Mouse (Mus musculus): Measurements from ENCODE around the gene Pitpnm3. TPM values are rescaled to one million over a fixed set of nuclear protein-coding genes. Genes with fewer than 3 reads are reported as not detected.

The Pitpnm3 gene
- polyA plus RNA-seq, 1 experiment from 2014 or later: 0.63 TPM

GRCm38 (mm10) chr11:72133075-72133474 lies 2.5 kb downstream of the Pitpnm3 start:
- Histone ChIP-seq H3K9me3 (replicated peaks) (no peaks in the 10 kb centered on the region), H3K27ac (no peak overlapping the region), H3K9ac (no peak overlapping the region), H3K4me1 (peaks cover 35% of the 10 kb centered on the region), H3K36me3 (ENCODE audit: poor library complexity, severe bottlenecking) (no peaks in the 10 kb centered on the region), H3K4me3 (no peak overlapping the region), H3K27me3 (peaks cover 73% of the 10 kb centered on the region), H3K4me2 (no peak overlapping the region)
- 73% methylated on average over 10 of the region's 10 CpGs for WGBS
- ATAC-seq: no peak

- Histone ChIP-seq H3K4me2 (no peak overlapping the region), H3K9ac (no peak overlapping the region), H3K9me3 (replicated peaks) (no peaks in the 10 kb centered on the region), H3K4me1 (peaks cover 35% of the 10 kb centered on the region), H3K27me3 (peaks cover 65% of the 10 kb centered on the region), H3K27ac (no peak overlapping the region), H3K4me3 (no peak overlapping the region), H3K36me3 (ENCODE audit: poor library complexity, severe bottlenecking) (no peaks in the 10 kb centered on the region)
- no peak for ATAC-seq
- 18% methylated on average over 3 of the region's 3 CpGs for WGBS
Observed at GRCm38 (mm10) chr11:72132266-72132665, 3.3 kb downstream of the Pitpnm3 start.

- Histone ChIP-seq H3K27me3 (peaks cover 59% of the 10 kb centered on the region), H3K27ac (no peak overlapping the region), H3K9ac (no peak overlapping the region), H3K4me2 (no peak overlapping the region), H3K4me3 (no peak overlapping the region), H3K36me3 (ENCODE audit: poor library complexity, severe bottlenecking) (no peaks in the 10 kb centered on the region), H3K4me1 (peaks cover 35% of the 10 kb centered on the region), H3K9me3 (replicated peaks) (no peaks in the 10 kb centered on the region)
- ATAC-seq: no peak
- WGBS: 90% methylated on average over 1 of the region's 1 CpGs
Observed at GRCm38 (mm10) chr11:72131697-72132096, 3.9 kb downstream of the Pitpnm3 start.

- Histone ChIP-seq H3K4me2 (no peak overlapping the region), H3K9ac (no peak overlapping the region), H3K4me3 (no peak overlapping the region), H3K36me3 (ENCODE audit: poor library complexity, severe bottlenecking) (no peaks in the 10 kb centered on the region), H3K9me3 (replicated peaks) (no peaks in the 10 kb centered on the region), H3K27me3 (peaks cover 51% of the 10 kb centered on the region), H3K4me1 (peaks cover 31% of the 10 kb centered on the region), H3K27ac (no peak overlapping the region)
- 74% methylated on average over 3 of the region's 3 CpGs for whole genome bisulfite sequencing
- ATAC-seq: no peak
Observed at GRCm38 (mm10) chr11:72130905-72131304, 4.7 kb downstream of the Pitpnm3 start.

- H3K36me3 ChIP-seq (ENCODE audit: poor library complexity, severe bottlenecking): no peaks in the 10 kb centered on the region
- no peak overlapping the region for H3K4me2 ChIP-seq
- H3K9me3 ChIP-seq (replicated peaks): no peaks in the 10 kb centered on the region
- peaks cover 28% of the 10 kb centered on the region for H3K4me1 ChIP-seq
- no peak overlapping the region for H3K9ac ChIP-seq
- H3K27me3 ChIP-seq: peaks cover 50% of the 10 kb centered on the region
- 62% methylated on average over 3 of the region's 3 CpGs for WGBS
- no peak overlapping the region for H3K27ac ChIP-seq
- ATAC-seq: no peak
- H3K4me3 ChIP-seq: no peak overlapping the region
Observed at GRCm38 (mm10) chr11:72130472-72130871, 5.1 kb downstream of the Pitpnm3 start.

- 12% methylated on average over 11 of the region's 11 CpGs for WGBS
- Histone ChIP-seq H3K36me3 (ENCODE audit: poor library complexity, severe bottlenecking) (no peaks in the 10 kb centered on the region), H3K9ac (no peak overlapping the region), H3K9me3 (replicated peaks) (no peaks in the 10 kb centered on the region), H3K4me1 (peaks cover 24% of the 10 kb centered on the region), H3K4me2 (no peak overlapping the region; the same call in 1 of the 2 replicates), H3K27me3 (peaks cover 48% of the 10 kb centered on the region), H3K4me3 (no peak overlapping the region), H3K27ac (no peak overlapping the region)
- no peak for ATAC-seq
Observed at GRCm38 (mm10) chr11:72130021-72130420, 5.6 kb downstream of the Pitpnm3 start.

GRCm38 (mm10) chr11:72129032-72129894 lies 6.3 kb downstream of the Pitpnm3 start:
- WGBS: 63% methylated on average over 8 of the region's 8 CpGs
- Histone ChIP-seq H3K4me2 (no peak overlapping the region), H3K27me3 (peaks cover 40% of the 10 kb centered on the region), H3K36me3 (ENCODE audit: poor library complexity, severe bottlenecking) (no peaks in the 10 kb centered on the region), H3K9ac (no peak overlapping the region), H3K4me3 (no peak overlapping the region), H3K27ac (no peak overlapping the region), H3K4me1 (peaks cover 21% of the 10 kb centered on the region), H3K9me3 (replicated peaks) (no peaks in the 10 kb centered on the region)
- no peak for ATAC-seq

- H3K36me3 ChIP-seq (ENCODE audit: poor library complexity, severe bottlenecking): no peaks in the 10 kb centered on the region
- no peak overlapping the region for H3K4me2 ChIP-seq
- WGBS: 77% methylated on average over 5 of the region's 5 CpGs
Observed at GRCm38 (mm10) chr11:72127450-72128189, 8.0 kb downstream of the Pitpnm3 start.

GRCm38 (mm10) chr11:72125781-72126180 lies 9.8 kb downstream of the Pitpnm3 start:
- H3K4me1 ChIP-seq: peaks cover 10% of the 10 kb centered on the region
- no peaks in the 10 kb centered on the region for H3K36me3 ChIP-seq (ENCODE audit: poor library complexity, severe bottlenecking)
- H3K9ac ChIP-seq: no peak overlapping the region
- peaks cover 9% of the 10 kb centered on the region; the same call in 1 of the 2 replicates for H3K27me3 ChIP-seq
- no peak overlapping the region for H3K4me2 ChIP-seq
- 78% methylated on average over 3 of the region's 3 CpGs for WGBS
- H3K27ac ChIP-seq: no peak overlapping the region
- no peaks in the 10 kb centered on the region for H3K9me3 ChIP-seq (replicated peaks)
- H3K4me3 ChIP-seq: no peak overlapping the region
- ATAC-seq: no peak

More at GRCm38 (mm10) chr11:72127450-72128189, 8.0 kb downstream of the Pitpnm3 start:
- Histone ChIP-seq H3K9me3 (replicated peaks) (no peaks in the 10 kb centered on the region), H3K4me1 (peaks cover 18% of the 10 kb centered on the region), H3K4me3 (no peak overlapping the region), H3K9ac (no peak overlapping the region), H3K27me3 (peaks cover 24% of the 10 kb centered on the region), H3K27ac (no peak overlapping the region)
- ATAC-seq: no peak

- H3K4me2 ChIP-seq: no peak overlapping the region
- WGBS: 68% methylated on average over 4 of the region's 4 CpGs
- H3K4me3 ChIP-seq: no peak overlapping the region
- H3K4me1 ChIP-seq: no peaks in the 10 kb centered on the region
- H3K9ac ChIP-seq: no peak overlapping the region
- no peaks in the 10 kb centered on the region for H3K9me3 ChIP-seq (replicated peaks)
- H3K27me3 ChIP-seq: 0 out of 2 replicates have a peak, but pooled peaks cover 6% of the 10 kb centered on the region
- H3K27ac ChIP-seq: no peak overlapping the region
- no peak for ATAC-seq
- H3K36me3 ChIP-seq (ENCODE audit: poor library complexity, severe bottlenecking): no peaks in the 10 kb centered on the region
Observed at GRCm38 (mm10) chr11:72123531-72123930, 12.0 kb downstream of the Pitpnm3 start.

- H3K9ac ChIP-seq: no peak overlapping the region
- H3K9me3 ChIP-seq (replicated peaks): no peaks in the 10 kb centered on the region
- 93% methylated on average over 6 of the region's 6 CpGs for WGBS
- no peak overlapping the region for H3K4me3 ChIP-seq
- H3K4me2 ChIP-seq: no peak overlapping the region
- 0 out of 2 replicates have a peak, but pooled peaks cover under 1% of the 10 kb centered on the region for H3K27me3 ChIP-seq
- no peaks in the 10 kb centered on the region for H3K36me3 ChIP-seq (ENCODE audit: poor library complexity, severe bottlenecking)
- H3K27ac ChIP-seq: no peak overlapping the region
- ATAC-seq: no peak
- H3K4me1 ChIP-seq: no peaks in the 10 kb centered on the region; the same call in 1 of the 2 replicates
Observed at GRCm38 (mm10) chr11:72120354-72120753, 15.2 kb downstream of the Pitpnm3 start.

- Histone ChIP-seq H3K27ac (no peak overlapping the region), H3K4me2 (no peak overlapping the region), H3K27me3 (no peaks in the 10 kb centered on the region), H3K36me3 (ENCODE audit: poor library complexity, severe bottlenecking) (no peaks in the 10 kb centered on the region), H3K9me3 (replicated peaks) (no peaks in the 10 kb centered on the region), H3K4me3 (no peak overlapping the region), H3K9ac (no peak overlapping the region), H3K4me1 (no peaks in the 10 kb centered on the region; the same call in 1 of the 2 replicates)
- ATAC-seq: no peak
- 85% methylated on average over 3 of the region's 3 CpGs for whole genome bisulfite sequencing
Observed at GRCm38 (mm10) chr11:72118630-72119029, 16.9 kb downstream of the Pitpnm3 start.

Data from forebrain, embryonic 13.5 days (tissue).